Mouse (Mus musculus): ENCODE measurements around the gene Pih1d1. TPM values are rescaled to one million over a fixed set of nuclear protein-coding genes. Genes with fewer than 3 reads are reported as not detected.

The Pih1d1 gene
- polyA plus RNA-seq, 1 experiment from 2014 or later, result 97.7 TPM

DNA sequence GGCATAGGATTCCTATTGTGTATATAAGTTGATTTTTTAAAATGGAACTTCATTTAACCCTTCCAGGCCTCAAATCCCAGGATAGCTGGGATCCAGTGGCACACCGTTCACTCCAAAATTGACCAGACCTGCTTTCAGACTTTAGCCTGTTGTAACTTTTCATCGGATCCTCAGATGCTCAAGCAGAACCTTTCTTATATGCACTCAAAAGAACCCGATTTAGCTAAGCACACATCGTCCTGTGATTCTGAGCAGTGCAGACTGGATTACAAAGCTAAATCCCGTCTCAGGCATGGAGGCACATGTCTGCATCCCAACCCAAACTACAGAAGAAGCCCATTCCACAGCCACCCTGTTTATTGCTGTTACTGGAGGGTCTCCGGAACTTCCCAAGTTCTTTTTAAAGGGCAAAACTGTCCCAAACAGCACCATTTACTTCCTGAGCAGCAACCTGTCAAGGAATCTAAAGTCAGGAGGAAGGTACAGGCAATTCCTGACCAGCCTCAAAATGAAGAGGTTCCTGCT, 26.3 kb upstream of the Pih1d1 start:
- peak overlapping the region; percentile 99 for H3K9ac ChIP-seq
- H3K36me3 ChIP-seq, result peaks cover 32% of the 10 kb centered on the region
- peak overlapping the region; percentile 86 for H3K4me3 ChIP-seq
- peak overlapping the region; percentile 89 for H3K4me2 ChIP-seq
- no peaks in the 10 kb centered on the region for H3K27me3 ChIP-seq
- H3K4me1 ChIP-seq, result peaks cover 45% of the 10 kb centered on the region
- 1% methylated on average over 6 of the region's 6 CpGs for WGBS
- H3K9me3 ChIP-seq, result no peaks in the 10 kb centered on the region
- H3K27ac ChIP-seq, result peak overlapping the region; percentile 92
- no peak for ATAC-seq (ENCODE audit: insufficient number of reproducible peaks, insufficient read depth, low FRiP score, low TSS enrichment, low read depth)

DNA sequence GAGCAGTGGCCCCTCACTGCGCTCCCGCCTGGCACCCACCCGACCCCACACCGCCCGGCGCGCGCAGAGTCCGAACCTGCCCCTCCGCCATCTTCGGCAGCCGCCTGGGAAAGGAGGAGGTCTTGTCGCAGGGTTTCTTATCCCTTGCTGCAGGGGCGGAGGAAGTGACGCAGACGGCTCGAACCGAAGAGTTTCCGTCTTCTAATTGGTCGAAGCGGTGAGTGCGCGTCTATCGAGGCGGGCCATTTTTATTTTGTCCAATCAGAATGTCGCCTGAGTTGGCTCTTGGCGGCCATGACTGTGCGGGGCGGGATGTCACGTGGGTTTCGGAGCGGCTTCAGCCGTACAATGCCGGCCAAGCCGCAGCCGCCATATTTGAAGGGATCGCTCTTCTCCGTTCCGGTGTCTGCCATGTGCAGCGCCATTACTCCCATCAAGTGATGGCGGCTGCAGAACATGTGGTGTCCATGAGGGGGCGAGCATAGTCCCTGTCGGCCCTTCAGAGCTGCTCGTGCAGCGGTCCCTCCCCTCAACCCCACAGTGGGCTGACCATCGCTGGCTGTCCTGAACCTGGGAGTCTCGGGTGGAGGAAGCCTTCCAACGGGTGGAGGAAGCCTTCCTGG, 25.4 kb upstream of the Pih1d1 start, which contains the start of gene Rpl13a:
TSS of gene Rpl13a (minus strand) at position 138 of the 623 bp plus-strand sequence.
- H3K27ac ChIP-seq, result peak within 1 kb of the TSS; percentile 94
- peak within 1 kb of the TSS; percentile 89 for H3K4me2 ChIP-seq
- peak within 1 kb of the TSS; percentile 99 for H3K9ac ChIP-seq
- peaks cover 39% of the 10 kb centered on the region for H3K4me1 ChIP-seq
- peak within 1 kb of the TSS; percentile 86 for H3K4me3 ChIP-seq
- peaks cover 27% of the 10 kb centered on the region for H3K36me3 ChIP-seq
- WGBS, result under 1% methylated on average over 48 of the region's 48 CpGs
- no peaks in the 10 kb centered on the region for H3K9me3 ChIP-seq
- peak; percentile 89 for ATAC-seq (ENCODE audit: insufficient number of reproducible peaks, insufficient read depth, low FRiP score, low TSS enrichment, low read depth)
- H3K27me3 ChIP-seq, result no peaks in the 10 kb centered on the region

GRCm38 (mm10) chr7:45129318-45129717, 24.8 kb upstream of the Pih1d1 start:
- Histone ChIP-seq H3K9me3 (no peaks in the 10 kb centered on the region), H3K4me1 (peaks cover 39% of the 10 kb centered on the region), H3K36me3 (peaks cover 27% of the 10 kb centered on the region), H3K27me3 (no peaks in the 10 kb centered on the region), H3K9ac (peak overlapping the region; percentile 80), H3K4me2 (peak overlapping the region; percentile 69), H3K4me3 (peak overlapping the region; percentile 86), H3K27ac (peak overlapping the region; percentile 94)
- ATAC-seq (ENCODE audit: insufficient number of reproducible peaks, insufficient read depth, low FRiP score, low TSS enrichment, low read depth), result no peak
- WGBS, result under 1% methylated on average over 17 of the region's 17 CpGs

DNA sequence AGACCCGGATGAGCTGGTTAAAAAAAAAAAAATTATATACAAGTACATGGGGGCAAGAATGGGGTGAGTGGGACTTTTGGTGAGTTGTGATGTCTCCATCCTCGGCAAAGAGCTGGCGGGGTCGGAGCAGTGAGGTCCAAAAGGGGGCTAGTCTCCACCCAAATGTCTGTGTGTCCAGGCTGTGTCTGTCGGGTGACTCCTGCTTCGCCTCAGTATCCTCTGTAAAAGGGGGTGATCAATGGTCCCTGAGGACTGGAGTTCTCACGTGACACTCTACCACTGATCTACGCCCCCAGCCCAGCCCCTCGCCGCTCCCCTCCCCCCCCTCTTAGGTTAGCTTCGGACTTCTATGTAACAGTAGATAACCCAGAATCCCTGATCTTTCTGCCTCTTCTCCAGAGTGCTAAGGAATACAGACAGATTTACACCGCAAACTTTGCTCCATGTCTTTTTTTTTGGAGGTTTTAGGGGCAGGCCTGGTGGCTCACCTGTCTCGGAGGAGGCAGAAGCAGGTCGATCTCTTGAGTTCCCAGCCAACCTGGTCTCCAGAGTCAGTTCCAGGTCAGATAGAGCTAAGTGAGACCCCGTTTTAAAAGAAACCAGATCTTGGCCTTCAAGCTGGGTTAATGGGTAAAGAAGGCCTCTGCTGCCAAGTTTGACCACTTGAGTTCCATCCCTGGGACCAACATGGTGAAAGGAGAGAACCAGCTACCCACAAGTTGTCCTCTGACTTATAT, 24.2 kb upstream of the Pih1d1 start:
- peaks cover 6% of the 10 kb centered on the region; the same call in 1 of the 2 replicates for H3K27me3 ChIP-seq
- H3K4me1 ChIP-seq, result peaks cover 35% of the 10 kb centered on the region
- peak overlapping the region; percentile 80 for H3K9ac ChIP-seq
- no peaks in the 10 kb centered on the region for H3K9me3 ChIP-seq
- H3K36me3 ChIP-seq, result peaks cover 26% of the 10 kb centered on the region
- H3K27ac ChIP-seq, result peak overlapping the region; percentile 94
- H3K4me3 ChIP-seq, result peak overlapping the region; percentile 86
- H3K4me2 ChIP-seq, result peak overlapping the region; percentile 69
- ATAC-seq (ENCODE audit: insufficient number of reproducible peaks, insufficient read depth, low FRiP score, low TSS enrichment, low read depth), result no peak
- 49% methylated on average over 15 of the region's 15 CpGs for WGBS

GRCm38 (mm10) chr7:45131850-45132249, 22.3 kb upstream of the Pih1d1 start:
- ATAC-seq (ENCODE audit: insufficient number of reproducible peaks, insufficient read depth, low FRiP score, low TSS enrichment, low read depth), result no peak
- H3K27me3 ChIP-seq, result peaks cover 15% of the 10 kb centered on the region; the same call in 1 of the 2 replicates
- H3K4me1 ChIP-seq, result peaks cover 23% of the 10 kb centered on the region
- no peak overlapping the region for H3K4me2 ChIP-seq
- WGBS, result 79% methylated on average over 11 of the region's 11 CpGs
- H3K9ac ChIP-seq, result 0 out of 2 replicates have a peak overlapping the region, but pooled peaks have one; percentile 32
- H3K4me3 ChIP-seq, result no peak overlapping the region
- H3K36me3 ChIP-seq, result peaks cover 7% of the 10 kb centered on the region
- H3K9me3 ChIP-seq, result no peaks in the 10 kb centered on the region
- H3K27ac ChIP-seq, result no peak overlapping the region

DNA sequence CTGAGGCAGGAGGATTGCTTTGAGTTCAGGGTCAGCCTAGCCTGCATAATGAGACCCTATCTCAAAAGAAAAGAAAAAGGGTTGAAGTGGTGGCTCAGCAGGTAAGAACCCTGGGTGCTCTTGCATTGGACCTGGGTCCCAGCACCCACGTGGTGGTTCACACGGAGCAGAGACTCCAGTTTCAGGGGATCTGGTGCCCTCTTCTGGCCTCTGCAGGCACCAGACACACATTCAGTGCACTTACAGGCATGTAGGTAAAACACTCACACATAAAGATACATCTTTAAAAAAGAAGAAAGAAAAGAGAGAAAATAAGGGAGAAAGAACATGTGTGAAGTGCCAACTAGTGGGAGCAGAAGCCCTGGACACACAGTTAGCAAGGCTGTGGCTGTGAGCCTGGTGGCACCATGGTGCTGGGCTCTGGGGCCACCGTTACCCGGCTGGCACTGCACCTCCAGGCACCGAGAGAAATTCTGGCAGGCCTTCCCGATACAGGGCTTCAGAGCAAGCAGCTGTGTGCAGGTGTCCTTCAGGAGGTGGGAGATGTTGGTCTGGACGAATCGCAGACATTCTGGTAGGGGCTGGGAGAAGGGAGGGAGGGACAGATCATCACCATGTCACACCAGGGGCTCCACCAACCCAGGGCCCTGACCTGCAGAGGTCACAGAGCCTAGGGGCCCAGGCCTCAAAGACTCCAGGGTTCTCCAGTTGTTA, 20.5 kb upstream of the Pih1d1 start:
- H3K9me3 ChIP-seq, result no peaks in the 10 kb centered on the region
- H3K27me3 ChIP-seq, result peaks cover 15% of the 10 kb centered on the region; the same call in 1 of the 2 replicates
- H3K27ac ChIP-seq, result no peak overlapping the region
- no peak overlapping the region for H3K9ac ChIP-seq
- H3K4me2 ChIP-seq, result no peak overlapping the region
- WGBS, result 69% methylated on average over 8 of the region's 8 CpGs
- peaks cover 14% of the 10 kb centered on the region for H3K4me1 ChIP-seq
- no peaks in the 10 kb centered on the region for H3K36me3 ChIP-seq
- no peak overlapping the region for H3K4me3 ChIP-seq
- ATAC-seq (ENCODE audit: insufficient number of reproducible peaks, insufficient read depth, low FRiP score, low TSS enrichment, low read depth), result no peak

DNA sequence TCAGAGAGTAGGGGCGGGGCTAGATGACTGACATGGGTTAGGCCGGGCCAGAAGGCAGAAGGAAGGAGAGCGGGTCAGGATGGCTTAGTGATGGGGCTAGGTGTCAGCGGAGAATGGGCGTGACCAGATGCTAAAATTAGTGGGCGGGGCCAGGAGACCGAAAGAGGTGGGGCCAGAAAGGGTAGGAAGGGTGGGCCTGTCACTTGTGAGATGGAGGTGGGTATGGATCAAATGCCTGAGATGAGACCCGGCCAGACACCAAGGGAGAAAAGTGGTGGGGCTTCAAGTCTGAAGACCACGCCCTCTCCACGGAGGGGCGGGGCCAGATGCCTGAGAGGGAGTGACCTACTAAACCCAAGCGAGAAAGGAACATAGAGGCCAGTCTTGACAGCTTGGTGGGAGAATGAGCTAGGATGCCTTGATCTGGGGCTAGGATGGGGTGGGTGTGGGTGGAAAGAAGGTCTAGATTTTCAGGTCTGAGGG, 19.5 kb upstream of the Pih1d1 start:
- peak; percentile 61 for ATAC-seq (ENCODE audit: insufficient number of reproducible peaks, insufficient read depth, low FRiP score, low TSS enrichment, low read depth)
- H3K4me1 ChIP-seq, result peaks cover 11% of the 10 kb centered on the region
- H3K4me3 ChIP-seq, result no peak overlapping the region
- H3K36me3 ChIP-seq, result 0 out of 2 replicates have a peak, but pooled peaks cover under 1% of the 10 kb centered on the region
- no peak overlapping the region; the same call in 1 of the 2 replicates for H3K4me2 ChIP-seq
- H3K27ac ChIP-seq, result no peak overlapping the region
- peaks cover 15% of the 10 kb centered on the region; the same call in 1 of the 2 replicates for H3K27me3 ChIP-seq
- WGBS, result 8% methylated on average over 12 of the region's 12 CpGs
- no peak overlapping the region for H3K9ac ChIP-seq
- H3K9me3 ChIP-seq, result no peaks in the 10 kb centered on the region

- Histone ChIP-seq H3K9me3 (no peaks in the 10 kb centered on the region), H3K27ac (peak overlapping the region; percentile 5; the same call in 1 of the 2 replicates), H3K4me1 (peaks cover 7% of the 10 kb centered on the region), H3K36me3 (0 out of 2 replicates have a peak, but pooled peaks cover 4% of the 10 kb centered on the region), H3K4me2 (peak overlapping the region; percentile 72), H3K9ac (peak overlapping the region; percentile 77), H3K27me3 (peaks cover 15% of the 10 kb centered on the region; the same call in 1 of the 2 replicates), H3K4me3 (peak overlapping the region; percentile 56)
- no peak for ATAC-seq (ENCODE audit: insufficient number of reproducible peaks, insufficient read depth, low FRiP score, low TSS enrichment, low read depth)
- 80% methylated on average over 3 of the region's 3 CpGs for WGBS
Measured at GRCm38 (mm10) chr7:45135370-45135769, 18.7 kb upstream of the Pih1d1 start.

DNA sequence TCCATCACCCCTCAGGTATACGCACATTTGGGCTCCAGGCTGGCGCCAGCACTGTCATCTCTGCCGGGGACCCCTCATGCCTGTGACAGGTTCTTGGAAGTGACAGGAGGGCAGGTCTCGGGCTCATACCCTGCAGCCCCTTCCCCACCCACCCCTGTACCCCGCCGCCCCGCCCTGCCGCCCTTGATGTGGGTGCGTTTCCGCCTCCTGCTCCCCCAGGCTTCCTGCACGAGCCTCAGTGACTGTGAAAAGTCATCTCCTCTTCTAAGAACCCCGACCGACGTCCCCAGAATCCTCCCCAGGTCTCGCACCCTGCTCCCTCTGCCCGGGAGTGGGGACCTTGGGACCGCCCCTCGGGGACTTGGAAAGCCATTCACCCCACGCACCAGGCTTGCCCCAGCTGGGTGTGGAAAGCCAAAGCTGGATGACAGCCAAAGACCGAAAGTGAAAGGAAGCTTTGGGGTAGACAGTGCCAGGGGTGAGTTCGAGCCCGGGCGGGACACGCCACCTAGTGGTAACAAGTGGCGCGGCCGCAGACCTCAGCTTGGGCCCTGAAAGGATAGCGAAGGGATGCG, 18.0 kb upstream of the Pih1d1 start, which contains the start of the genes Gm45713 and Flt3l:
TSS of gene Gm45713 (minus strand) at position 239 of the 575 bp plus-strand sequence.
TSS of gene Flt3l (minus strand) at position 440 of the 575 bp plus-strand sequence.
- 0 out of 2 replicates have a peak, but pooled peaks cover 4% of the 10 kb centered on the region for H3K36me3 ChIP-seq
- peak; percentile 60 for ATAC-seq (ENCODE audit: insufficient number of reproducible peaks, insufficient read depth, low FRiP score, low TSS enrichment, low read depth)
- H3K9ac ChIP-seq, result peak within 1 kb of the TSS; percentile 77
- peak within 1 kb of the TSS; percentile 72 for H3K4me2 ChIP-seq
- peaks cover 15% of the 10 kb centered on the region; the same call in 1 of the 2 replicates for H3K27me3 ChIP-seq
- peak within 1 kb of the TSS; percentile 5; the same call in 1 of the 2 replicates for H3K27ac ChIP-seq
- peaks cover 7% of the 10 kb centered on the region for H3K4me1 ChIP-seq
- H3K9me3 ChIP-seq, result no peaks in the 10 kb centered on the region
- 2% methylated on average over 29 of the region's 29 CpGs for WGBS
- H3K4me3 ChIP-seq, result peak within 1 kb of the TSS; percentile 56

DNA sequence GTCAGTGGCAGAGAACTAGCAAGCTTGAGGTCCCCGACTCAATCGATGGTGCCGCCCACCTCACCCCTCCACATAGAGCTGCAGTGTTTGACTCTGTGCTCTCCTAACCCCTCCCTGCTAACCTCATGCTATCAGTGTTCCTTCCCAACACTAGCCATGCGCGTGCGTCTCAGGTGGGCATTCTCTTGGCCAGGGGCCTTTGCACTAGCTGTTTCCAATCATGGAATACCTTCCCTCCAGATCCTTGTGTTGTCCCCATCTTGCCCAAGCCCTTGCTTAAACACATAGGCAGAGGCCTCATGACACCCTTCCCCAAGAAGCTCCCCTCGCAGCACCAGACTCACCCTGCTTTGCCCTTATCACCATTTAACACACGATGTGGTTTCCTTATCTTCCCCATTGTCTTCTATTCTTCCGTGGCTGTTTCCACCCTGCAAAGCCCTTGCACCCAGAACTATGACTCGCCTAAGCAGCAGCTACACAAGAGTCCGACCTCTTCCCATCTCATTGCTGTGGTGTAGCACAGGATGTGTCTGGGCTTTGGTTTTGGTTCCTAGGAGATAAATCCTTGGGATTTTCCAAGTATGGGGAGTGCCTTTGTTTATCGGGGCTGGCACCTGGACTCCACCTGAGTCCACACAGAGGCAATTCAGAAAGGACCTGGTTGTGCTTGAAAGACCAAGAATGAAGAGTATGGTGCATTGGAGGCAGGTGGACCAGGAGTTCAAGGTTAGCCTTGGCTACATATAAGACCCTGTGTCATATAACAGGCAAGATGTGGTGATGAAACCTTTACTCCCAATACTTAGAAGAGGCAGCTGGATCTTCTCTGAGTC, 16.7 kb upstream of the Pih1d1 start:
- H3K27ac ChIP-seq, result no peak overlapping the region
- peaks cover 15% of the 10 kb centered on the region; the same call in 1 of the 2 replicates for H3K27me3 ChIP-seq
- WGBS, result 88% methylated on average over 12 of the region's 12 CpGs
- H3K36me3 ChIP-seq, result peaks cover 17% of the 10 kb centered on the region
- peaks cover 7% of the 10 kb centered on the region for H3K4me1 ChIP-seq
- ATAC-seq (ENCODE audit: insufficient number of reproducible peaks, insufficient read depth, low FRiP score, low TSS enrichment, low read depth), result no peak
- H3K9me3 ChIP-seq, result no peaks in the 10 kb centered on the region
- H3K9ac ChIP-seq, result no peak overlapping the region
- no peak overlapping the region for H3K4me2 ChIP-seq
- no peak overlapping the region for H3K4me3 ChIP-seq

Data from embryonic facial prominence, embryonic 13.5 days (tissue).